Comparison of ENCODE assay signal across 8 mouse cellular contexts in genomic region chr10:79668771-79669575, GRCm38 (mm10). TPM values are rescaled to one million over a fixed set of nuclear protein-coding genes. Genes with fewer than 3 reads are reported as not detected.
DNase-seq lines count a peak whose midpoint lies in the region; ATAC-seq lines count a peak whose summit lies in the region.

TSS of gene Tpgs1 (plus strand) at chr10:79669369.

- peaks cover 27% of the 10 kb centered on the region for H3K4me1 ChIP-seq in hindbrain, embryonic 15.5 days (replicated peaks)

- H3K4me2 ChIP-seq in hindbrain, embryonic 15.5 days: peak within 1 kb of the TSS; percentile 87

- peak within 1 kb of the TSS; percentile 86 for H3K9ac ChIP-seq in hindbrain, embryonic 15.5 days

- WGBS in hindbrain, embryonic 15.5 days: under 1% methylated on average over 44 of the region's 45 CpGs

- H3K27me3 ChIP-seq in hindbrain, embryonic 15.5 days: no peaks in the 10 kb centered on the region

- H3K4me3 ChIP-seq in hindbrain, embryonic 15.5 days: peak within 1 kb of the TSS; percentile 78

- H3K36me3 ChIP-seq in hindbrain, embryonic 15.5 days: no peaks in the 10 kb centered on the region

- no peaks in the 10 kb centered on the region for H3K9me3 ChIP-seq in hindbrain, embryonic 15.5 days

- H3K27ac ChIP-seq in hindbrain, embryonic 15.5 days (replicated peaks): peak within 1 kb of the TSS; percentile 97

- peak; percentile 86 for ATAC-seq in hindbrain, embryonic 15.5 days (ENCODE audit: low FRiP score, low read depth)

- peak; percentile 95 for DNase-seq in R1 (ENCODE audit: low read depth, low spot score)
- peak; percentile 93 to 94 for DNase-seq in cerebellum, postnatal 25 days
- DNase-seq in frontal cortex, postnatal 36 days (ENCODE audit: low spot score in 2 of 2): peak; percentile 93 to 97
- peak; percentile 93 for DNase-seq in left cerebral cortex, adult 11 months (ENCODE audit: low spot score)
- DNase-seq in lung, postnatal 4 days: peak; percentile 90 to 91
- DNase-seq in retina, postnatal 7 days (ENCODE audit: low read depth, low spot score): peak; percentile 89
- DNase-seq in urinary bladder, adult 2 months (ENCODE audit: low spot score): peak; percentile 76

RNA-seq across cellular contexts. Expression of gene Tpgs1, which starts in this region (rescaled TPM):
- 102 and 107 TPM in 2 replicates for polyA plus RNA-seq in hindbrain, embryonic 15.5 days (2015; fragmentation: Nextera tagmentation; extraction: Ambion mirVana)
- 29.1 and 33.7 TPM in 2 replicates for polyA plus RNA-seq in urinary bladder, adult 2 months (2012; rRNA removed)

Comparison
In these comparisons a context has a peak if more than half of its experiments do, and no peak if none do; other contexts are left out.
1. Peak in every context shown above with its lines: DNase-seq, ATAC-seq, H3K4me3 ChIP-seq and H3K27ac ChIP-seq.